Mouse (Mus musculus) midbrain, embryonic 15.5 days (tissue): ENCODE measurements around the gene Snrpc. TPM values are rescaled to one million over a fixed set of nuclear protein-coding genes. Genes with fewer than 3 reads are reported as not detected.

ENCODE experiments used
- ATAC-seq: fragments of 200-750 bp; cut with Nextera tagmentation; replicated peaks from 2 replicates; pipeline ENCODE4 v1.8.0; 2017; ENCODE audit warnings: moderate TSS enrichment
- H3K27ac ChIP-seq: fragments of 300-500 bp; sonication (generic); 2 replicates; pipeline ENCODE4 v1.5.1; 2015; ENCODE audit warnings: mild to moderate bottlenecking, inconsistent platforms
- H3K27me3 ChIP-seq: fragments of 300-500 bp; sonication (generic); replicated peaks from 2 replicates; pipeline ENCODE4 v1.6.1; 2015; ENCODE audit warnings: inconsistent platforms
- H3K36me3 ChIP-seq: fragments of 300-500 bp; sonication (generic); replicated peaks from 2 replicates; pipeline ENCODE4 v1.6.1; 2015; ENCODE audit warnings: inconsistent platforms
- H3K4me1 ChIP-seq: fragments of 300-500 bp; sonication (generic); 2 replicates; pipeline ENCODE4 v1.6.1; 2015; ENCODE audit warnings: inconsistent platforms
- H3K4me2 ChIP-seq: fragments of 300-500 bp; sonication (generic); 2 replicates; pipeline ENCODE4 v1.6.1; 2015; ENCODE audit warnings: inconsistent platforms, mild to moderate bottlenecking, moderate library complexity
- H3K4me3 ChIP-seq: fragments of 300-500 bp; sonication (generic); 2 replicates; pipeline ENCODE4 v1.5.1; 2015; ENCODE audit warnings: mild to moderate bottlenecking, inconsistent platforms
- H3K9ac ChIP-seq: fragments of 300-500 bp; sonication (generic); 2 replicates; pipeline ENCODE4 v1.6.1; 2015; ENCODE audit warnings: mild to moderate bottlenecking, inconsistent platforms
- H3K9me3 ChIP-seq: fragments of 300-500 bp; sonication (generic); 2 replicates; pipeline ENCODE4 v1.6.1; 2016; ENCODE audit warnings: inconsistent platforms
- WGBS: fragments of 180-500 bp; shearing (Covaris S2); methylation state at CpG from one replicate; pipeline ENCODE4 v1.1.7; 2015; ENCODE audit warnings: mixed read lengths; 5-methylcytosine and 5-hydroxymethylcytosine counted together
- polyA plus RNA-seq: library from polyadenylated mRNA; unstranded; fragments of >200 nt; fragmentation: Nextera tagmentation; extraction: Ambion mirVana; gene quantifications from 2 replicates; pipeline ENCODE4 v1.2.1, GENCODE M21; 2015

The Snrpc gene
- polyA plus RNA-seq, 1 experiment from 2014 or later = 204 TPM

- Histone ChIP-seq H3K9ac (peak overlapping the region; percentile 56), H3K4me1 (peaks cover 29% of the 10 kb centered on the region), H3K4me3 (peak overlapping the region; percentile 73), H3K27me3 (no peaks in the 10 kb centered on the region), H3K9me3 (no peaks in the 10 kb centered on the region), H3K36me3 (no peaks in the 10 kb centered on the region), H3K4me2 (peak overlapping the region; percentile 82), H3K27ac (peak overlapping the region; percentile 80)
- no peak for ATAC-seq
- 68% methylated on average over 9 of the region's 9 CpGs for WGBS
These were observed 16.3 kb upstream of the Snrpc start for GRCm38 (mm10) chr17:27821407-27822338.

- no peak overlapping the region for H3K9ac ChIP-seq
- 78% methylated on average over 9 of the region's 9 CpGs for WGBS
- H3K4me2 ChIP-seq = no peak overlapping the region
- H3K27ac ChIP-seq = no peak overlapping the region
- no peak overlapping the region for H3K4me3 ChIP-seq
- no peaks in the 10 kb centered on the region for H3K27me3 ChIP-seq
- H3K36me3 ChIP-seq = no peaks in the 10 kb centered on the region
- H3K9me3 ChIP-seq = no peaks in the 10 kb centered on the region
- no peak for ATAC-seq
- peaks cover 23% of the 10 kb centered on the region for H3K4me1 ChIP-seq
These were observed 14.6 kb upstream of the Snrpc start for GRCm38 (mm10) chr17:27823142-27823905.

- 63% methylated on average over 1 of the region's 1 CpGs for WGBS
- no peaks in the 10 kb centered on the region for H3K9me3 ChIP-seq
- no peak for ATAC-seq
These were observed 13.0 kb upstream of the Snrpc start for GRCm38 (mm10) chr17:27824941-27825340.

GRCm38 (mm10) chr17:27825539-27825938 lies 12.4 kb upstream of the Snrpc start:
- H3K4me1 ChIP-seq = peaks cover 6% of the 10 kb centered on the region
- no peaks in the 10 kb centered on the region for H3K27me3 ChIP-seq
- H3K4me2 ChIP-seq = peak overlapping the region; percentile 38; the same call in 1 of the 2 replicates
- H3K9me3 ChIP-seq = no peaks in the 10 kb centered on the region
- no peaks in the 10 kb centered on the region for H3K36me3 ChIP-seq
- H3K4me3 ChIP-seq = no peak overlapping the region
- no peak overlapping the region for H3K27ac ChIP-seq
- 39% methylated on average over 3 of the region's 3 CpGs for WGBS
- no peak for ATAC-seq
- H3K9ac ChIP-seq = no peak overlapping the region

More at GRCm38 (mm10) chr17:27824941-27825340, 13.0 kb upstream of the Snrpc start:
- Histone ChIP-seq H3K36me3 (no peaks in the 10 kb centered on the region), H3K27ac (no peak overlapping the region), H3K4me3 (no peak overlapping the region), H3K9ac (no peak overlapping the region), H3K27me3 (no peaks in the 10 kb centered on the region), H3K4me2 (no peak overlapping the region), H3K4me1 (peaks cover 6% of the 10 kb centered on the region)

- peak overlapping the region; percentile 38 for H3K4me2 ChIP-seq
- H3K4me1 ChIP-seq = peaks cover 3% of the 10 kb centered on the region
- H3K4me3 ChIP-seq = peak overlapping the region; percentile 18
- H3K27me3 ChIP-seq = no peaks in the 10 kb centered on the region
- ATAC-seq = no peak
- H3K9me3 ChIP-seq = no peaks in the 10 kb centered on the region
- 4% methylated on average over 22 of the region's 22 CpGs for WGBS
- H3K36me3 ChIP-seq = no peaks in the 10 kb centered on the region
- H3K9ac ChIP-seq = no peak overlapping the region
- H3K27ac ChIP-seq = no peak overlapping the region
These were observed 11.7 kb upstream of the Snrpc start for GRCm38 (mm10) chr17:27825984-27826905.

GRCm38 (mm10) chr17:27826908-27827383 lies 11.0 kb upstream of the Snrpc start:
- whole genome bisulfite sequencing = 3% methylated on average over 8 of the region's 9 CpGs
- no peak overlapping the region for H3K27ac ChIP-seq
- no peak for ATAC-seq
- H3K4me3 ChIP-seq = no peak overlapping the region
- no peaks in the 10 kb centered on the region for H3K27me3 ChIP-seq
- H3K4me2 ChIP-seq = peak overlapping the region; percentile 38
- no peaks in the 10 kb centered on the region; the same call in 1 of the 2 replicates for H3K4me1 ChIP-seq
- H3K9ac ChIP-seq = no peak overlapping the region
- H3K9me3 ChIP-seq = no peaks in the 10 kb centered on the region
- H3K36me3 ChIP-seq = no peaks in the 10 kb centered on the region

GRCm38 (mm10) chr17:27827511-27827910 lies 10.4 kb upstream of the Snrpc start:
- H3K27me3 ChIP-seq = no peaks in the 10 kb centered on the region
- H3K4me1 ChIP-seq = no peaks in the 10 kb centered on the region; the same call in 1 of the 2 replicates
- H3K4me3 ChIP-seq = no peak overlapping the region
- no peaks in the 10 kb centered on the region for H3K9me3 ChIP-seq
- no peak overlapping the region for H3K9ac ChIP-seq
- no peaks in the 10 kb centered on the region for H3K36me3 ChIP-seq
- no peak overlapping the region for H3K4me2 ChIP-seq
- ATAC-seq = no peak
- no peak overlapping the region for H3K27ac ChIP-seq
- WGBS = 15% methylated on average over 6 of the region's 6 CpGs

- no peak overlapping the region for H3K4me3 ChIP-seq
- H3K4me1 ChIP-seq = no peaks in the 10 kb centered on the region; the same call in 1 of the 2 replicates
- no peak overlapping the region for H3K4me2 ChIP-seq
- H3K9me3 ChIP-seq = no peaks in the 10 kb centered on the region
- H3K27ac ChIP-seq = no peak overlapping the region
- H3K9ac ChIP-seq = no peak overlapping the region
- 49% methylated on average over 7 of the region's 7 CpGs for WGBS
- no peaks in the 10 kb centered on the region for H3K27me3 ChIP-seq
- ATAC-seq = no peak
- no peaks in the 10 kb centered on the region for H3K36me3 ChIP-seq
These were observed 7.5 kb upstream of the Snrpc start for GRCm38 (mm10) chr17:27830411-27830810.

GRCm38 (mm10) chr17:27839469-27840252 lies 1.7 kb downstream of the Snrpc start:
- WGBS = 2% methylated on average over 35 of the region's 35 CpGs
- Histone ChIP-seq H3K36me3 (peaks cover 19% of the 10 kb centered on the region), H3K9ac (peak overlapping the region; percentile 76), H3K4me3 (peak overlapping the region; percentile 86), H3K27ac (peak overlapping the region; percentile 75), H3K27me3 (no peaks in the 10 kb centered on the region; the same call in 1 of the 2 replicates), H3K9me3 (no peaks in the 10 kb centered on the region), H3K4me2 (peak overlapping the region; percentile 66), H3K4me1 (peaks cover 13% of the 10 kb centered on the region)
- peak; percentile 97 for ATAC-seq

- peaks cover 72% of the 10 kb centered on the region for H3K36me3 ChIP-seq
These were observed 10.4 kb downstream of the Snrpc start for GRCm38 (mm10) chr17:27848351-27848750.

GRCm38 (mm10) chr17:27851076-27851475 lies 13.1 kb downstream of the Snrpc start:
- Histone ChIP-seq H3K9me3 (no peaks in the 10 kb centered on the region), H3K4me3 (no peak overlapping the region), H3K27ac (no peak overlapping the region), H3K9ac (no peak overlapping the region), H3K36me3 (peaks cover 56% of the 10 kb centered on the region), H3K4me1 (no peaks in the 10 kb centered on the region), H3K27me3 (no peaks in the 10 kb centered on the region), H3K4me2 (no peak overlapping the region)
- 86% methylated on average over 3 of the region's 3 CpGs for WGBS
- no peak for ATAC-seq

More at GRCm38 (mm10) chr17:27848351-27848750, 10.4 kb downstream of the Snrpc start:
- WGBS = 100% methylated on average over 1 of the region's 1 CpGs
- no peak overlapping the region for H3K4me3 ChIP-seq
- no peaks in the 10 kb centered on the region for H3K27me3 ChIP-seq
- H3K27ac ChIP-seq = no peak overlapping the region
- H3K9me3 ChIP-seq = no peaks in the 10 kb centered on the region
- no peak overlapping the region for H3K9ac ChIP-seq
- no peak overlapping the region for H3K4me2 ChIP-seq
- ATAC-seq = no peak
- no peaks in the 10 kb centered on the region for H3K4me1 ChIP-seq
